In genomic region chr13:34378926-34379325, GRCm38 (mm10) we compare ENCODE assay signal across 10 mouse cellular contexts.
"Had no signal": no experiment of that assay in that cellular context is flagged by ENCODE, and none has a peak within 500 bp of the region (broad histone marks: within the 10 kb centered on the region; RNA-seq: fewer than 3 reads in every experiment).

No protein-coding gene starts in this region.

- DNase-seq: kidney, postnatal 14 days; lung, embryonic 14.5 days; lung, postnatal 10 days; lung, postnatal 4 days; midbrain, embryonic 14.5 days; retina, postnatal 1 day; right cerebral cortex, postnatal 4 days; spleen, adult 18-20 months; thymus, adult 18-20 months; thymus, postnatal 14 days had no signal
